Comparison of ENCODE assay signal across 13 mouse cellular contexts in genomic region chr9:84548012-84548660, GRCm38 (mm10).
DNase-seq lines count a peak whose midpoint lies in the region; ATAC-seq and TF ChIP-seq lines count a peak whose summit lies in the region.
"Had no signal": no experiment of that assay in that cellular context is flagged by ENCODE, and none has a peak within 500 bp of the region (broad histone marks: within the 10 kb centered on the region; RNA-seq: fewer than 3 reads in every experiment).

No protein-coding gene starts in this region.

- no peak overlapping the region for H3K4me2 ChIP-seq in embryonic facial prominence, embryonic 14.5 days (ENCODE audit: low read depth, low read length)
- H3K4me2 ChIP-seq in midbrain, postnatal 0 days (ENCODE audit: low read depth, low read length, poor library complexity, severe bottlenecking), result no peak overlapping the region
- H3K4me2 ChIP-seq: hindbrain, embryonic 15.5 days had no signal

- no peaks in the 10 kb centered on the region for H3K36me3 ChIP-seq in embryonic facial prominence, embryonic 14.5 days (ENCODE audit: control insufficient read depth, insufficient read depth, low read length)
- H3K36me3 ChIP-seq in embryonic facial prominence, embryonic 10.5 days (replicated peaks), result no peaks in the 10 kb centered on the region
- no peaks in the 10 kb centered on the region for H3K36me3 ChIP-seq in midbrain, embryonic 10.5 days
- H3K36me3 ChIP-seq in midbrain, postnatal 0 days (ENCODE audit: insufficient read depth, low read length), result no peaks in the 10 kb centered on the region
- H3K36me3 ChIP-seq: hindbrain, embryonic 15.5 days had no signal

- no peaks in the 10 kb centered on the region for H3K4me1 ChIP-seq in embryonic facial prominence, embryonic 14.5 days (ENCODE audit: control insufficient read depth, insufficient read depth, low read length)
- no peaks in the 10 kb centered on the region for H3K4me1 ChIP-seq in embryonic facial prominence, embryonic 10.5 days
- no peaks in the 10 kb centered on the region for H3K4me1 ChIP-seq in midbrain, embryonic 10.5 days
- no peaks in the 10 kb centered on the region for H3K4me1 ChIP-seq in midbrain, postnatal 0 days (ENCODE audit: insufficient read depth, low read length)
- H3K4me1 ChIP-seq: hindbrain, embryonic 15.5 days had no signal

- 0 out of 2 replicates have a peak, but pooled peaks have one; percentile 26 for ATAC-seq in embryonic facial prominence, embryonic 14.5 days (ENCODE audit: low read depth)
- no peak for ATAC-seq in midbrain, postnatal 0 days (ENCODE audit: low FRiP score)

- peak; percentile 58 for DNase-seq in embryonic facial prominence, embryonic 14.5 days (ENCODE audit: low spot score)
- DNase-seq in embryonic facial prominence, embryonic 10.5 days (ENCODE audit: low spot score), result no peak
- DNase-seq in urinary bladder, postnatal 25 days (ENCODE audit: low spot score), result peak; percentile 3
- no peak for DNase-seq in urinary bladder, postnatal 10 days (ENCODE audit: low spot score)
- DNase-seq in lung, postnatal 10 days, result peak; percentile 58
- no peak for DNase-seq in midbrain, embryonic 10.5 days (ENCODE audit: low spot score)
- DNase-seq in midbrain, postnatal 0 days (ENCODE audit: low spot score), result no peak
- DNase-seq in thymus, postnatal 14 days, result no peak
- DNase-seq: adrenal gland, adult 8-10 months; cerebellum, postnatal 36 days; layer of hippocampus, adult 9-11 months; right cerebral cortex, postnatal 25 days had no signal

- no peak for TF ChIP-seq CTCF in midbrain, postnatal 0 days (IDR thresholded peaks at IDR 0.05)

- no peaks in the 10 kb centered on the region for H3K27me3 ChIP-seq in embryonic facial prominence, embryonic 14.5 days (replicated peaks; ENCODE audit: control insufficient read depth, insufficient read depth, low read length)
- H3K27me3 ChIP-seq in embryonic facial prominence, embryonic 10.5 days (replicated peaks; ENCODE audit: low read depth, poor library complexity, severe bottlenecking), result no peaks in the 10 kb centered on the region
- H3K27me3 ChIP-seq in midbrain, embryonic 10.5 days (ENCODE audit: low read depth, poor library complexity, severe bottlenecking), result no peaks in the 10 kb centered on the region
- H3K27me3 ChIP-seq in midbrain, postnatal 0 days (ENCODE audit: insufficient read depth, low read length), result no peaks in the 10 kb centered on the region
- H3K27me3 ChIP-seq: hindbrain, embryonic 15.5 days had no signal

- H3K27ac ChIP-seq in embryonic facial prominence, embryonic 14.5 days (replicated peaks; ENCODE audit: low read depth, low read length), result no peak overlapping the region
- no peak overlapping the region for H3K27ac ChIP-seq in embryonic facial prominence, embryonic 10.5 days (replicated peaks)
- H3K27ac ChIP-seq in midbrain, embryonic 10.5 days (replicated peaks), result no peak overlapping the region
- no peak overlapping the region for H3K27ac ChIP-seq in midbrain, postnatal 0 days (ENCODE audit: low read depth, low read length)
- H3K27ac ChIP-seq: hindbrain, embryonic 15.5 days had no signal

- no peaks in the 10 kb centered on the region for H3K9me3 ChIP-seq in embryonic facial prominence, embryonic 14.5 days (ENCODE audit: control insufficient read depth, low read length)
- no peaks in the 10 kb centered on the region for H3K9me3 ChIP-seq in embryonic facial prominence, embryonic 10.5 days
- no peaks in the 10 kb centered on the region for H3K9me3 ChIP-seq in midbrain, embryonic 10.5 days (replicated peaks)
- no peaks in the 10 kb centered on the region for H3K9me3 ChIP-seq in midbrain, postnatal 0 days (ENCODE audit: low read length)
- H3K9me3 ChIP-seq: hindbrain, embryonic 15.5 days had no signal

- whole genome bisulfite sequencing in embryonic facial prominence, embryonic 14.5 days, result 59% methylated on average over 6 of the region's 6 CpGs
- WGBS in embryonic facial prominence, embryonic 10.5 days, result 72% methylated on average over 6 of the region's 6 CpGs
- 79% methylated on average over 6 of the region's 6 CpGs for WGBS in midbrain, embryonic 10.5 days
- 82% methylated on average over 6 of the region's 6 CpGs for WGBS in midbrain, postnatal 0 days

- no peak overlapping the region for H3K9ac ChIP-seq in embryonic facial prominence, embryonic 14.5 days (ENCODE audit: low read depth, low read length)
- no peak overlapping the region for H3K9ac ChIP-seq in midbrain, postnatal 0 days (replicated peaks; ENCODE audit: low read length, poor library complexity, severe bottlenecking)
- H3K9ac ChIP-seq: hindbrain, embryonic 15.5 days had no signal

- H3K4me3 ChIP-seq in embryonic facial prominence, embryonic 14.5 days (ENCODE audit: low read depth, low read length), result no peak overlapping the region
- H3K4me3 ChIP-seq in embryonic facial prominence, embryonic 10.5 days, result no peak overlapping the region
- H3K4me3 ChIP-seq in midbrain, embryonic 10.5 days, result no peak overlapping the region
- H3K4me3 ChIP-seq in midbrain, postnatal 0 days (ENCODE audit: low read depth, low read length), result no peak overlapping the region
- H3K4me3 ChIP-seq: hindbrain, embryonic 15.5 days had no signal

Comparison
In these comparisons a context has a peak if more than half of its experiments do, and no peak if none do; other contexts are left out.
1. DNase-seq: peak in embryonic facial prominence, embryonic 14.5 days (single experiment), urinary bladder, postnatal 25 days (single experiment) and lung, postnatal 10 days (single experiment); none in embryonic facial prominence, embryonic 10.5 days (single experiment), urinary bladder, postnatal 10 days (single experiment), midbrain, embryonic 10.5 days (single experiment), midbrain, postnatal 0 days (single experiment) and thymus, postnatal 14 days (single experiment).